Mouse (Mus musculus) bone marrow macrophage, adult 2 months (primary cell): ENCODE data around the gene Snapc3.

Experiments
- CTCF ChIP-seq: IDR thresholded peaks from 2 replicates; pipeline ENCODE4 v1.5.1; 2012; ENCODE audit warnings: low read depth, mild to moderate bottlenecking, low read length, moderate library complexity
- POLR2A ChIP-seq: IDR thresholded peaks from 2 replicates; pipeline ENCODE4 v1.6.1; 2012; ENCODE audit warnings: mild to moderate bottlenecking, low read depth, low read length, borderline replicate concordance

- TF ChIP-seq CTCF (no peak), POLR2A (no peak)
Observed at GRCm38 (mm10) chr4:83418781-83419180, 1.3 kb downstream of the Snapc3 start.
